Mouse (Mus musculus) hindbrain, embryonic 14.5 days (tissue): Measurements from ENCODE around the gene Hsdl1. TPM values are rescaled to one million over a fixed set of nuclear protein-coding genes. Genes with fewer than 3 reads are reported as not detected.

Experiments
- ATAC-seq: fragments of 200-750 bp; cut with Nextera tagmentation; 2 replicates; pipeline ENCODE4 v1.8.0; 2017; ENCODE audit warnings: moderate number of reproducible peaks, mild to moderate bottlenecking, moderate TSS enrichment, moderate library complexity; ENCODE audit not compliant: low FRiP score
- DNase-seq: peaks from one replicate; pipeline ENCODE4 v3.0.0-alpha.2; 2015; ENCODE audit warnings: low spot score
- H3K27ac ChIP-seq: fragments of 300-500 bp; sonication (generic); 2 replicates; pipeline ENCODE4 v1.5.1; 2014; ENCODE audit warnings: mild to moderate bottlenecking, moderate library complexity
- H3K27me3 ChIP-seq: fragments of 300-500 bp; sonication (generic); 2 replicates; pipeline ENCODE4 v1.6.1; 2014; ENCODE audit warnings: mild to moderate bottlenecking, low read length, mixed read lengths; ENCODE audit not compliant: control insufficient read depth, insufficient read depth
- H3K36me3 ChIP-seq: fragments of 300-500 bp; sonication (generic); replicated peaks from 2 replicates; pipeline ENCODE4 v1.6.1; 2014; ENCODE audit not compliant: control insufficient read depth, insufficient read depth
- H3K4me1 ChIP-seq: fragments of 300-500 bp; sonication (generic); replicated peaks from 2 replicates; pipeline ENCODE4 v1.6.1; 2014; ENCODE audit warnings: antibody characterized with exemption, low read length, mixed read lengths; ENCODE audit not compliant: control insufficient read depth, insufficient read depth
- H3K4me2 ChIP-seq: fragments of 300-500 bp; sonication (generic); replicated peaks from 2 replicates; pipeline ENCODE4 v1.6.1; 2014; ENCODE audit warnings: mild to moderate bottlenecking, moderate library complexity
- H3K4me3 ChIP-seq: fragments of 300-500 bp; sonication (generic); replicated peaks from 2 replicates; pipeline ENCODE4 v1.5.1; 2014; ENCODE audit warnings: mild to moderate bottlenecking, low read length
- H3K9ac ChIP-seq: fragments of 300-500 bp; sonication (generic); 2 replicates; pipeline ENCODE4 v1.6.1; 2014
- H3K9me3 ChIP-seq: fragments of 300-500 bp; sonication (generic); 2 replicates; pipeline ENCODE4 v1.6.1; 2016; ENCODE audit warnings: low read length; ENCODE audit not compliant: control insufficient read depth
- WGBS: fragments of 180-500 bp; shearing (Covaris S2); extraction: QIAGEN DNeasy Blood & Tissue Kit; methylation state at CpG from one replicate; pipeline ENCODE4 v1.1.7; 2014; 5-methylcytosine and 5-hydroxymethylcytosine counted together
- polyA plus RNA-seq: library from polyadenylated mRNA; unstranded; fragments of >200 nt; fragmentation: Nextera tagmentation; extraction: Ambion mirVana; gene quantifications from 2 replicates; pipeline ENCODE4 v1.2.1, GENCODE M21; 2014

The Hsdl1 gene
- polyA plus RNA-seq, 1 experiment from 2014 or later = 163 TPM

DNA sequence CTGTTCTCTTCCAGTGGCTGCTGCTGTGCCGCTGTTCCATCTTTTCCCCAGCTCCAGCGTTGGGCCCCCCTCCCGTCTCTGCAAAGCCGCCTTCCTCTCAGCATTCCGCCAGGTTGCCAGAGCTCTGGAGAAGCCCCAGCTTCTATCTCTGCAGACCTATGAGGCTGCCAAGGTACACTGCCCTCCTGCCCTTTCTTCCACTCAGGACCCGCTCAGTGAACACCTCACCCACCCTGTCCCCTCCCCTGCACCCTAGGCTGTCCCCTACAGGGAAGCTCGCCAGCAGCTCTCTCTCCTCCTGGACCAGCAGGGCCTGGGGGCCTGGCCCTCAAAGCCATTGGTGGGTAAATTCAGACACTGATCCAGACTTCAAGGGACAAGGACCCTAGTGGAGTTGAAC, 41.4 kb upstream of the Hsdl1 start:
- H3K9ac ChIP-seq = no peak overlapping the region
- no peak overlapping the region for H3K27ac ChIP-seq
- DNase-seq (no peak), ATAC-seq (no peak)
- no peaks in the 10 kb centered on the region for H3K27me3 ChIP-seq
- H3K36me3 ChIP-seq = no peaks in the 10 kb centered on the region
- 71% methylated on average over 7 of the region's 7 CpGs for WGBS
- H3K9me3 ChIP-seq = no peaks in the 10 kb centered on the region
- H3K4me3 ChIP-seq = no peak overlapping the region
- no peak overlapping the region for H3K4me2 ChIP-seq
- no peaks in the 10 kb centered on the region for H3K4me1 ChIP-seq

DNA sequence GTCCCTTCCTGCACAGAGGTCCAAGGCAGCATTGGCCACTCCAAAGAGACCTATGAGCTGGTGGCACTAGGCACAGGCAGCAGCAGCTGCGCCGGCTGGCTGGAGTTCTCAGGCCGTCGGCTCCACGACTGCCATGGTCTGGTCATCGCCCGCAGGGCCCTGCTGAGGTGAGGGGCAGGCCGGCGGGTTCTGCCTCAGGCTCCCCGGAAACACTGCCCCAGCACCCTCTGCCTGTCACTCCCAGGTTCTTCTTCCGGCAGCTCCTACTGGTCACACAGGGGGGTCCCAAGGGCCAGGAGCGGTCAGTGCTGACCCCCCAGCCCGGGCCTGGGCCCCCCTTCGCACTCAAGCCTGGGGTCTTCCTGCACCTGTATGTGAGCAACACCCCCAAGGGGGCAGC, 40.1 kb upstream of the Hsdl1 start:
- Histone ChIP-seq H3K36me3 (no peaks in the 10 kb centered on the region), H3K4me3 (no peak overlapping the region), H3K4me2 (no peak overlapping the region), H3K27me3 (no peaks in the 10 kb centered on the region), H3K27ac (no peak overlapping the region), H3K9ac (no peak overlapping the region), H3K9me3 (no peaks in the 10 kb centered on the region), H3K4me1 (no peaks in the 10 kb centered on the region)
- 71% methylated on average over 14 of the region's 14 CpGs for WGBS
- ATAC-seq (no peak), DNase-seq (no peak)

- ATAC-seq (no peak), DNase-seq (no peak)
- no peak within 1 kb of the TSS for H3K9ac ChIP-seq
- no peaks in the 10 kb centered on the region for H3K9me3 ChIP-seq
- H3K4me2 ChIP-seq = no peak within 1 kb of the TSS
- WGBS = 83% methylated on average over 26 of the region's 26 CpGs
- H3K4me3 ChIP-seq = no peak within 1 kb of the TSS
- H3K36me3 ChIP-seq = no peaks in the 10 kb centered on the region
- no peaks in the 10 kb centered on the region for H3K27me3 ChIP-seq
- H3K27ac ChIP-seq = no peak within 1 kb of the TSS
- H3K4me1 ChIP-seq = no peaks in the 10 kb centered on the region
These were observed 37.5 kb upstream of the Hsdl1 start, which contains the start of gene Adad2 for GRCm38 (mm10) chr8:119612471-119612870. Gene Adad2 (plus strand): TSS chr8:119612747.

DNA sequence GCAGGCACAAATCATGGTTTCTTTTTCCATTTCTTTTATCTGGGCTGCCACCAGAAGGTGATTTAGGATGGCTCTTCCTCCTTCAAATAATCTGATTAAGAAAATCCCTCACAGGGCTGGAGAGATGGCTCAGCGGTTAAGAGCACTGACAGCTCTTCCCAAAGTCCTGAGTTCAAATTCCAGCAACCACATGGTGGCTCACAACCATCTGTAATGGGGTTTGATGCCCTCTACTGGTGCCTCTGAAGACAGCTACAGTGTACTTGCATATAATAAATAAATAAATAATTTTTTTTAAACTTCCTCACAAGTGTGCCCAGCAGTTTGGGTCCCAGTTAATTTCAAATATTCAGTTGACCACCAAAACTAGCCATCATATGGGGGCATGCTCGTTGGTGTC, 31.2 kb upstream of the Hsdl1 start:
- H3K27ac ChIP-seq = no peak overlapping the region
- no peaks in the 10 kb centered on the region for H3K9me3 ChIP-seq
- H3K36me3 ChIP-seq = peaks cover 13% of the 10 kb centered on the region
- no peak overlapping the region for H3K4me3 ChIP-seq
- no peak overlapping the region for H3K4me2 ChIP-seq
- H3K4me1 ChIP-seq = peaks cover 7% of the 10 kb centered on the region
- DNase-seq (no peak), ATAC-seq (no peak)
- H3K27me3 ChIP-seq = no peaks in the 10 kb centered on the region
- WGBS = 86% methylated on average over 2 of the region's 2 CpGs
- H3K9ac ChIP-seq = no peak overlapping the region

GRCm38 (mm10) chr8:119604996-119605395, 30.0 kb upstream of the Hsdl1 start, which contains the start of gene Taf1c:
Gene Taf1c (minus strand): TSS chr8:119605222.
- peak; percentile 98 for DNase-seq
- H3K27me3 ChIP-seq = no peaks in the 10 kb centered on the region
- under 1% methylated on average over 23 of the region's 23 CpGs for WGBS
- H3K4me1 ChIP-seq = peaks cover 7% of the 10 kb centered on the region
- peak within 1 kb of the TSS; percentile 70 for H3K4me2 ChIP-seq
- peaks cover 25% of the 10 kb centered on the region for H3K36me3 ChIP-seq
- ATAC-seq = peak; percentile 86
- peak within 1 kb of the TSS; percentile 81 for H3K9ac ChIP-seq
- H3K4me3 ChIP-seq = peak within 1 kb of the TSS; percentile 82
- H3K9me3 ChIP-seq = no peaks in the 10 kb centered on the region
- H3K27ac ChIP-seq = 0 out of 2 replicates have a peak within 1 kb of the TSS, but pooled peaks have one; percentile 21

DNA sequence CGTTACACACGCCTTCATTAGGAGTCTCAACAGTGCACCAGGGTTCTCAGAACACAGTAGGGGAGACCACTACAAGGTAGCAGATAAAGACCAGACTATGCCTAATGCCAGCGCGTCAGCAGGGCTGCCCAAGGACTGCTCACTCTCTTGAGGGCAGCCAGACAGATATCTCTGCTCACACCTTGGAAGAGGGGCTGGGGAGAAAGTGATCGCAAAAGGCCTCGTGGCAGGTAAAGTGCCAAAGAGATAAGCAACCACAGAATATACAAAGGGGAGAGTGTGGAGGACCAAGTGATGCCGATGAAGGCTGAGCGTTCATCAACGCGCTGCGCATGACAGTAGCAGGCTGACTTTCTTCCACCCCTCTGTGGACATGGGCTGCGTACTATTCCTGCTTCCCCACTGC, 29.4 kb upstream of the Hsdl1 start:
- Histone ChIP-seq H3K4me1 (peaks cover 7% of the 10 kb centered on the region), H3K27me3 (no peaks in the 10 kb centered on the region), H3K27ac (no peak overlapping the region), H3K36me3 (peaks cover 31% of the 10 kb centered on the region), H3K9ac (peak overlapping the region; percentile 81), H3K4me2 (peak overlapping the region; percentile 70), H3K9me3 (no peaks in the 10 kb centered on the region), H3K4me3 (peak overlapping the region; percentile 82)
- no peak for DNase-seq
- 50% methylated on average over 12 of the region's 12 CpGs for WGBS
- ATAC-seq = no peak

GRCm38 (mm10) chr8:119603771-119604170, 28.8 kb upstream of the Hsdl1 start:
- no peaks in the 10 kb centered on the region for H3K9me3 ChIP-seq
- peak overlapping the region; percentile 81; the same call in 1 of the 2 replicates for H3K9ac ChIP-seq
- H3K27me3 ChIP-seq = no peaks in the 10 kb centered on the region
- DNase-seq (no peak), ATAC-seq (no peak)
- H3K4me1 ChIP-seq = peaks cover 7% of the 10 kb centered on the region
- peak overlapping the region; percentile 82; the same call in 1 of the 2 replicates for H3K4me3 ChIP-seq
- peaks cover 37% of the 10 kb centered on the region for H3K36me3 ChIP-seq
- H3K4me2 ChIP-seq = peak overlapping the region; percentile 70
- 94% methylated on average over 4 of the region's 4 CpGs for WGBS
- H3K27ac ChIP-seq = no peak overlapping the region

- Histone ChIP-seq H3K27ac (no peak overlapping the region), H3K4me3 (no peak overlapping the region), H3K4me2 (no peak overlapping the region), H3K36me3 (peaks cover 5% of the 10 kb centered on the region; the same call in 1 of the 2 replicates), H3K9ac (no peak overlapping the region), H3K27me3 (no peaks in the 10 kb centered on the region), H3K9me3 (no peaks in the 10 kb centered on the region), H3K4me1 (no peaks in the 10 kb centered on the region)
- DNase-seq = no peak
- 88% methylated on average over 7 of the region's 7 CpGs for WGBS
- no peak for ATAC-seq
These were observed 16.5 kb upstream of the Hsdl1 start for GRCm38 (mm10) chr8:119591456-119591855.

DNA sequence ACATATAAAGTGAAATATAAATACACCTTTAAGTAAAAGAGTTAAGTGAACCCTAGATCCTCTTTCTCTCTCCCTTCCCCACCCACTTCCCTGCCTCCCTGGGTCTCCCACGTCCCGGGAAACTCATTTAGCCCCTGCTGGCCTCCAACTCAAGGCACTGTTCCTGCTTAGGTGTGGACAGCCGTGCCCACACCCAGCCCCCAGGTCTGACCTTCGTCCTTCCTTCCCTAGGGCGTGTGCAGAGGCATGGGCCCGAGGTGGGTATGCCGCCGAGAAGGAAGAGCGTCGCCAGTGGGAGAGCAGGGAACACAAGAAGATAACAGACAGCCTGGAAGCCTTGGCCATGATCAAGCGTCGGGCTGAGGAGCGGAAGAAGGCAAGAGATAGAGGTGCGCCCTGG, 15.4 kb upstream of the Hsdl1 start:
- no peak overlapping the region for H3K4me3 ChIP-seq
- no peaks in the 10 kb centered on the region for H3K27me3 ChIP-seq
- H3K36me3 ChIP-seq = no peaks in the 10 kb centered on the region
- H3K27ac ChIP-seq = no peak overlapping the region
- no peaks in the 10 kb centered on the region for H3K4me1 ChIP-seq
- WGBS = 89% methylated on average over 14 of the region's 14 CpGs
- no peak for DNase-seq
- H3K9ac ChIP-seq = no peak overlapping the region
- ATAC-seq = no peak
- no peak overlapping the region for H3K4me2 ChIP-seq
- H3K9me3 ChIP-seq = no peaks in the 10 kb centered on the region

DNA sequence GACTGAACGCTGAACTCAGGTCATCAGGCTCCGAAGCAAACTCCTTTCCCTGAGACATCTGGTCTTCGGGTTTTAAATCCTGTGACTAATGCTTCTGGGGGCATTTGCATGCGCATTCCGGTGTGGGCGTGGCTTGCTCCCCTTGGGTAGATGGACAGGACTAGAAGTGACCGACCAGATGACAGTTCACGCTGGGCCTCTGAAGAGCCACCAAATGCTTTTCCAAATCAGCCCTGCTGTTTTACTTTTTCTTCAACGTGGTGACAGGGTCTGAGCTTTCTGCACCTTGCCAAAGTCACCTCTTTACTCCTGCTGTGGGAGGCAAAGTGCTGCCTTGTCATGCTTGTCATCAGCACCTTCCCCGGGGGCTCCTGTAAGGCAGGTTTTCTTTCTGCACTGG, 13.9 kb upstream of the Hsdl1 start:
- no peak overlapping the region for H3K4me3 ChIP-seq
- H3K27ac ChIP-seq = no peak overlapping the region
- 20% methylated on average over 10 of the region's 10 CpGs for WGBS
- DNase-seq (no peak), ATAC-seq (no peak)
- no peak overlapping the region for H3K9ac ChIP-seq
- H3K4me2 ChIP-seq = no peak overlapping the region
- H3K27me3 ChIP-seq = no peaks in the 10 kb centered on the region
- H3K4me1 ChIP-seq = no peaks in the 10 kb centered on the region
- no peaks in the 10 kb centered on the region for H3K36me3 ChIP-seq
- no peaks in the 10 kb centered on the region for H3K9me3 ChIP-seq
